Mouse (Mus musculus) forebrain, embryonic 10.5 days (tissue): Measurements from ENCODE around the gene Por. TPM values are rescaled to one million over a fixed set of nuclear protein-coding genes. Genes with fewer than 3 reads are reported as not detected.

Experiments
- DNase-seq: peaks from one replicate; pipeline ENCODE4 v3.0.0-alpha.2; 2017; ENCODE audit warnings: low spot score; ENCODE audit errors: extremely low spot score
- H3K27ac ChIP-seq: fragments of 300-500 bp; sonication (generic); 2 replicates; pipeline ENCODE4 v1.5.1; 2016; ENCODE audit warnings: mild to moderate bottlenecking
- H3K27me3 ChIP-seq: fragments of 300-500 bp; sonication (generic); 2 replicates; pipeline ENCODE4 v1.6.1; 2016; ENCODE audit warnings: mild to moderate bottlenecking; ENCODE audit not compliant: poor library complexity, severe bottlenecking
- H3K36me3 ChIP-seq: fragments of 300-500 bp; sonication (generic); replicated peaks from 2 replicates; pipeline ENCODE4 v1.6.1; 2016; ENCODE audit warnings: mild to moderate bottlenecking, moderate library complexity
- H3K4me1 ChIP-seq: fragments of 300-500 bp; sonication (generic); 2 replicates; pipeline ENCODE4 v1.6.1; 2016
- H3K4me3 ChIP-seq: fragments of 300-500 bp; sonication (generic); 2 replicates; pipeline ENCODE4 v1.5.1; 2016; ENCODE audit warnings: mild to moderate bottlenecking, moderate library complexity
- H3K9me3 ChIP-seq: fragments of 300-500 bp; sonication (generic); 2 replicates; pipeline ENCODE4 v1.6.1; 2016; ENCODE audit warnings: mild to moderate bottlenecking, moderate library complexity
- WGBS: fragments of 180-500 bp; shearing (Covaris S2); methylation state at CpG from one replicate; pipeline ENCODE4 v1.1.7; 2016; 5-methylcytosine and 5-hydroxymethylcytosine counted together
- polyA plus RNA-seq: library from polyadenylated mRNA; unstranded; fragments of >200 nt; fragmentation: Nextera tagmentation; extraction: Ambion mirVana; gene quantifications from 2 replicates; pipeline ENCODE4 v1.2.1, GENCODE M21; 2016

Gene Por
- polyA plus RNA-seq, 1 experiment from 2014 or later: 118 TPM

DNA sequence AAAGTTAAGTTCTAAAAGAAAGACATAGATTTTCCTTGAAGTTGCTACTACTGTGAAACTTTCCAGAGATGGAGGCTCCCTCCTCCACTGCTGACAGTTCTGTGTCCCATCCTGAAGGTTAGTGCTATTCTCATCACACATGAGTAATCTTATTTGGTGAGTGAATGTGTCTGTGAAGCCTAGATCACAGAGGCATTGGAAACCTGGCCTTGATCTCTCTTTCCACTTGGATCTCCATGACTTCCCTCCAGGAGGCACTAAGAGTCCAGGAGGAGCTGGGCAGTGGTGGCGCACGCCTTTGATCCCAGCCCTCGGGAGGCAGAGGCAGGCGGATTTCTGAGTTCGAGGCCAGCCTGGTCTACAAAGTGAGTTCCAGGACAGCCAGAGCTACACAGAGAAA lies 12.2 kb downstream of the Por start:
- Histone ChIP-seq H3K4me3 (no peak overlapping the region), H3K27ac (no peak overlapping the region), H3K9me3 (0 out of 2 replicates have a peak, but pooled peaks cover 3% of the 10 kb centered on the region), H3K27me3 (no peaks in the 10 kb centered on the region), H3K36me3 (no peaks in the 10 kb centered on the region), H3K4me1 (no peaks in the 10 kb centered on the region)
- no peak for DNase-seq
- 94% methylated on average over 5 of the region's 5 CpGs for WGBS

DNA sequence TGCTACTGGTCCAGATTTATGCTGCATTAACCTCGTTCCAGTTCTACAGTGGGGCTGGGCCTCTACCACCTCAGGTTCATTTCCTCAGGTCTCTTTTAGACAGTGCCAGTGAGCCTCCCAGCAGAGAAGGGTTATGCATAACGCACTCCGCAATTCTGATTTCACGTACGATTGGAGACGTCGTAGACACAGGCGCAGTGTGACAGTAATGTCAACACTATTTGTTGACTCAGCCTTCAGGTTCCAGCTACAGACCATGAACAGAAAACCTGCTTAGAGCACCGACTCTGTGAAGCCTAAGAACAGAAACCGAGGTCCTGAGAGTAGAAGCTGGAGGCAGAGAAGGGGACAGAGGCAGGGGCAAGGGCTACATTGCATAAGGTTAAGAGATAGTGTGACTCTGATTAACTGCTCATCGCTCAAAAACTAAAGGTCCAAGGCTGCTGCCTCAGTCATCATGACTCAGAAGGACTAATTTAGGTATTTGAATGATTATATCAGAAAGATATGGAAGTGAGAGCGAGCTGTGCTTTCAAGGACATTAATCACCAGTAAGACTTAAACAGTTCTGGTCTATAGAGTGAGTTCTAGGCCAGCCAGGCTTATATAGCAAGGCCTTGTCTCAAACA lies 13.2 kb downstream of the Por start:
- no peaks in the 10 kb centered on the region for H3K27me3 ChIP-seq
- WGBS: 93% methylated on average over 12 of the region's 12 CpGs
- 0 out of 2 replicates have a peak, but pooled peaks cover 2% of the 10 kb centered on the region for H3K9me3 ChIP-seq

DNA sequence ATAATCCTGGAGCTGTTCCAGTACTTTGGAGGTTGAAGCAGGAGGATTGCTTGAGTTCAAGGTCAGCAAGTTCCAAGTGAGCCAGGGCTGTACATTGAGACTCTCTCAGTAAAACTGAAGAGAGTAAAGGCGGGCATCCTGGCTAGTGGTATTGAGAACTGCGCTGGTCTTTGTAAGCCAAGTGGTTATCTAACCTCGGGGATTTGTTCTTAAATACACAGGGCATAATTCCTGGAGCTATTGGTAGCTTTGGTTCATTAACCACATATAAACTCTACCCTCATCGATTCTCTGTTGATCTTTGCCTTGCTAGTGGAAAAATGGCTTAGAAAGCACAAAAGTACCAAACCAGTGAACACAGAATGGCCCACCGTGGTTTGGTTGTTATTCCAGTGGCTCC lies 20.6 kb downstream of the Por start:
- Histone ChIP-seq H3K27me3 (no peaks in the 10 kb centered on the region), H3K4me3 (peak overlapping the region; percentile 80), H3K9me3 (no peaks in the 10 kb centered on the region), H3K27ac (no peak overlapping the region), H3K4me1 (peaks cover 31% of the 10 kb centered on the region), H3K36me3 (peaks cover 6% of the 10 kb centered on the region)
- no peak for DNase-seq
- WGBS: 86% methylated on average over 5 of the region's 5 CpGs

More for the DNA sequence above, 13.2 kb downstream of the Por start:
- Histone ChIP-seq H3K36me3 (no peaks in the 10 kb centered on the region), H3K4me1 (peaks cover 3% of the 10 kb centered on the region), H3K27ac (no peak overlapping the region), H3K4me3 (no peak overlapping the region)
- no peak for DNase-seq

DNA sequence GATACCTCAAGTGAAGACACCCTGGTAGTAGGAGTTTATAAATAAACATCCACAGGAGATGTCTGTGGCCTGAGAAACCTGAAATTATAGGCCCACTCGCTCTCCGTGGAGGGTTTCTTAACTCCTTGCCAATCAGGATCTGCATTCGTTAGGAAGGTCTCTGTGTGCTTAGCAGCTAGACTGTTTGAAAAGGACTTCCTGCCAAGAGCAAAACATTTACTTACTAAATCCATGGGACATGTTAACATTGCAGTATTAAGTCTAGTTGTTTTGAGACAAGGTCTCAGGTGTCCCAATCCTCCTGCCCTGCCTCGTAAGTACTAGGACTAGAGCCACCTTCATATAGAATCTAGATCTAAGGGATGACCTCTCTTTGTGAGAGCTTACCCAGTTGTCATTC lies 21.4 kb downstream of the Por start:
- Histone ChIP-seq H3K4me1 (peaks cover 35% of the 10 kb centered on the region), H3K36me3 (peaks cover 6% of the 10 kb centered on the region), H3K27me3 (no peaks in the 10 kb centered on the region), H3K4me3 (no peak overlapping the region), H3K9me3 (no peaks in the 10 kb centered on the region), H3K27ac (no peak overlapping the region)
- WGBS: 88% methylated on average over 4 of the region's 4 CpGs
- DNase-seq: no peak

DNA sequence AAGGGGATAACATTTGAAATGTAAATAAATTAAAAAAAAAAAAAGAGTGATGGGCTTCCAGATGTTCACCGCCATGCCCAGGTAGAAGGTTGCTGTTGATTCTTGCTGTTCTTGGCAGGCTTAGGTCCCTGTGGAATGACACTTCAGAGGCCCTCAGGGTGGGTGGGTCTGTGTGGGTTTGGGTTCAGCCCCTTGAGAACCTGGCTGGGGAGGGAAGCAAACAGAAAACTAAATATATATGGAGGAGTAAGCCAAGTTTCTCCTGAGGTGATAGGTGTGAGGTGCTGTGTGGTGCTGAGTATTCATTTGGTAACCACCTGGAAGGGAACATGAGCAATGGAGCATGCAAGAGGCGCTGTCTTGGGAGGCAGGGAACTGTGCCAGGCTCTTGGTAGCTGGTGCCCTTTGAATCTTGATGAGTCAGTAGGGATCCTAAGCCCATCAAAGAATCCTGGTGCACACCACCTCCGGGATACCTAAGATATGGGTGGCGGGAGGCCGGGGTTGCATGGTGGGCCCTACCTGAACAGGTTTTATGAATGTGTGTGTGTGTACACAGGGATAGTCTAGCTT lies 23.5 kb downstream of the Por start:
- no peak overlapping the region for H3K4me3 ChIP-seq
- no peaks in the 10 kb centered on the region for H3K9me3 ChIP-seq
- peaks cover 14% of the 10 kb centered on the region for H3K36me3 ChIP-seq
- no peak overlapping the region for H3K27ac ChIP-seq
- H3K27me3 ChIP-seq: no peaks in the 10 kb centered on the region
- no peak for DNase-seq
- H3K4me1 ChIP-seq: peaks cover 28% of the 10 kb centered on the region
- WGBS: 91% methylated on average over 5 of the region's 5 CpGs

DNA sequence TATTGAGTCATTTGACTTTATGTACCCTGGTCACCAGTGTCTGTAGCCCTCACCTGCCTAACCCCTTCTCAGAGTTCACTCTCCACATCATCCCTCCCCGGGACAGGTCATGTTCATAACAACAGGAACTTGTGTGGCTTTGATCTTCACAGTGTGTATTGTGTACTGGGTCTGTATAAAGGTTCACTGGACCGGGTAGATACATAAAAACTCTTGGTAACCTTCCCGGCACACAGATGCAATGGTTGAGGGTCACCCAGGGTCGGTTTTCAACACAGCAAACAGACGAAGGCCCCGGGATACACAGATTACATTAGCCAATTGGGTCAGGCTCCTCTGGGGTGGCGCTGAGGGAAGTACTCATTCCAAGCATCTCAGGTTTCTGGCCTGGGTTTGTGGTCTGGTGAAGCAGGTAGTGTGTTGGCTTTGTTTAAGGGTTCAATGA lies 25.5 kb downstream of the Por start:
- no peak overlapping the region for H3K4me3 ChIP-seq
- H3K36me3 ChIP-seq: peaks cover 33% of the 10 kb centered on the region
- 72% methylated on average over 7 of the region's 7 CpGs for WGBS
- H3K4me1 ChIP-seq: peaks cover 16% of the 10 kb centered on the region
- H3K9me3 ChIP-seq: no peaks in the 10 kb centered on the region
- DNase-seq: no peak
- no peaks in the 10 kb centered on the region for H3K27me3 ChIP-seq
- no peak overlapping the region for H3K27ac ChIP-seq

DNA sequence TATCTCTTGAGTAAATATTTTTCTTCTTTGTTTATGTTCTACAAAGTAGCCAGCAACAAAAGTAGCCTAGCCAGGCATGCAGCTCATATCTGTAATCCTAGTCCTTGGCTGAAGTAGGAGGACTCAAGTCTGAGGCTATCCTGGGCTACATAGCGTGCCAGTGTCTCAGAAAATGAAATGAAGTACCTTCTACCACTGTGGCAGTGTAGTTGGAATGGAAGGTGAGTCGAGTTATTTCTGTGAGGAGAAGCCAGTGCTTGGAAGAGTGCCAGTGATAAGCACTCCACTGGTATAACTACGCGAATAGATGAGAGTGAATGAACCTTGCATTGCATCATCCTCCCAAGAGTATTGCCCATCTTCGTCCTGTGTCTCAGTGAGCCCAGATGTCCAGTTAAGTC lies 27.9 kb downstream of the Por start:
- Histone ChIP-seq H3K4me1 (peaks cover 12% of the 10 kb centered on the region), H3K4me3 (no peak overlapping the region), H3K27ac (no peak overlapping the region), H3K27me3 (no peaks in the 10 kb centered on the region), H3K36me3 (peaks cover 51% of the 10 kb centered on the region), H3K9me3 (no peaks in the 10 kb centered on the region)
- 93% methylated on average over 5 of the region's 5 CpGs for WGBS
- no peak for DNase-seq

DNA sequence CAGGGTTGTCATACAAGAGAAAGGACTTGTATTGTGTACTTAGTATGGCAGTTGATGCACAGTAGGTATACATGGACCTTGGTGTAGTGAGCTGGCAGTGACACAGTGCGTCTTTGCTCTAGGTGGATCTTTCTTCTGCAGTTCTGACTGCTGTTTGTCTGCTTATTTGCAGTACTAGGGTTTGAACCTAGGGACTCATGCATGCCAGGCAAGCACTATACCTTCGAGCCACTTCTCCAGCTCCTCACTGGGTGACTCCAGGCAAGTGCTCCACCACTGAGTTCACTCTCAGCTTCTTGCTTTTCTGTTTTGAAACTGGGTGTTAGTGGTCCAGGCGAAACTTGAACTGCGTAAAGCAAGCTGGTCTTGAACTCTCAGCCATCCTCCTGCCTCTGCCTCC lies 31.8 kb downstream of the Por start:
- no peak overlapping the region for H3K4me3 ChIP-seq
- no peaks in the 10 kb centered on the region for H3K27me3 ChIP-seq
- WGBS: 91% methylated on average over 4 of the region's 4 CpGs
- no peak overlapping the region for H3K27ac ChIP-seq
- H3K4me1 ChIP-seq: no peaks in the 10 kb centered on the region
- no peak for DNase-seq
- no peaks in the 10 kb centered on the region for H3K9me3 ChIP-seq
- H3K36me3 ChIP-seq: peaks cover 68% of the 10 kb centered on the region

DNA sequence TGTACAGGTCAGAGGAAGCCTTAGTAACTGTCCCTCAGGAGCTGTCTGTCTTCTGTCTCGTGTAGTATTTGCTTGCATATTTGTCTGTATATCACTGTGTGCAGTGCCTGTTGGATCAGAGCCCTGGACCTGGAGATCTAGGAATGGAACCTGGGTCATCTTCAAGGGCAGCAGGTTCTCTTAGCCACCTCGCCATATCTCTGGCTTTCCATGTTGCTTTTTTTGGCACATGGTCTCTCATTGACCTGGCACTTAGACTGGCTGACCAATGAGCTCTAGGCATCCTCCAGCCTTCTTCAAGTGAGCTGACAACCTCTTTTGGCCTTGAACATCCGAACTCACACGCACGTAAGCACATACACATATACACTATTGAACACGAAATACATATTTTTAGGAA lies 32.4 kb downstream of the Por start:
- H3K36me3 ChIP-seq: peaks cover 74% of the 10 kb centered on the region
- no peaks in the 10 kb centered on the region for H3K4me1 ChIP-seq
- no peaks in the 10 kb centered on the region for H3K9me3 ChIP-seq
- 91% methylated on average over 6 of the region's 6 CpGs for WGBS
- no peaks in the 10 kb centered on the region for H3K27me3 ChIP-seq
- H3K4me3 ChIP-seq: no peak overlapping the region
- no peak overlapping the region for H3K27ac ChIP-seq
- no peak for DNase-seq

DNA sequence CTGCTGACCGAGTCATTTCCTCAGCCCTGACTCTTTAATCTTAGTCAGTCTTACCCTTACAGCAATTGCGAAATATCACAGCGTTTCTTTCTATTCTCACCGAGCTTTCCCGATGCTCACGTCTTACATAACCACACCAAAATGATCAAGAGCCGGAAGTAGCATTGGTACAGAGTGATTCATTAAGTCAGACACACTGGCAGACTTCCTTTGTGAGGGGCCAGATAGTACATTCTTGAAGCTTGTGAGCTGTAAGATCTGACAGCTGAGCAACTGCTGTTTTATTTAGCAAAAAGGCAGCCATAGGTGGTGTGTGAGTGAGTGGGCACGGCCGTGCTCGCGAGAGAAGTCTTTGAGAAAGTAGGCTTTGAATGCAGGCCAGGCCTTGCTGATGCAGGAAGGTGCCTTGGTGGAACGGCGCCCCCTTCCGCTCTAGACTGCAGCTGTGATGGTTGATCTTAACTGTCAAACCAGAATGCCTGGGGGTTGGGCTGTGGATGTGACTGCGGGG lies 32.9 kb downstream of the Por start:
- H3K4me3 ChIP-seq: no peak overlapping the region
- no peak overlapping the region for H3K27ac ChIP-seq
- H3K27me3 ChIP-seq: no peaks in the 10 kb centered on the region
- no peaks in the 10 kb centered on the region; the same call in 1 of the 2 replicates for H3K4me1 ChIP-seq
- 78% methylated on average over 15 of the region's 15 CpGs for WGBS
- no peak for DNase-seq
- peaks cover 78% of the 10 kb centered on the region for H3K36me3 ChIP-seq
- no peaks in the 10 kb centered on the region for H3K9me3 ChIP-seq

DNA sequence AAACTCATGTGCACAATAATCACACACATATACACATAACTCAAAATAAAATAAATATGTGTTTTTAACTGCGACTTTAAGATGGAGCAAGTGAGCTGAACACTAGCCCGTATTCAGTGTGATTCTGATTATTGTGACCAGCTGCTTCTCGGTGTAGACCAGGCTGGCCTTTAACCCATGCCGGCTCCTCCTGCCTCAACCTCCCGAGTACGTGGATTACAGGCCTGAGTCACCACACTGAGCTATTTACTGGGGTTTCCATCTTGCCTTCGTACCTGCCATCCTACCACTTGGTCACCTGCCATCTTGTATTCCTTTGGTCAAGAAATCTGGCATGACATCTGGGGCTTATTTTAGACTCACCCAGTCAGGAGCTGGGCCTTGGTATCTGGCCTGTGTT lies 33.6 kb downstream of the Por start:
- Histone ChIP-seq H3K4me3 (no peak overlapping the region), H3K36me3 (peaks cover 78% of the 10 kb centered on the region), H3K9me3 (no peaks in the 10 kb centered on the region), H3K4me1 (no peaks in the 10 kb centered on the region; the same call in 1 of the 2 replicates), H3K27ac (no peak overlapping the region), H3K27me3 (no peaks in the 10 kb centered on the region)
- WGBS: 88% methylated on average over 7 of the region's 7 CpGs
- no peak for DNase-seq

DNA sequence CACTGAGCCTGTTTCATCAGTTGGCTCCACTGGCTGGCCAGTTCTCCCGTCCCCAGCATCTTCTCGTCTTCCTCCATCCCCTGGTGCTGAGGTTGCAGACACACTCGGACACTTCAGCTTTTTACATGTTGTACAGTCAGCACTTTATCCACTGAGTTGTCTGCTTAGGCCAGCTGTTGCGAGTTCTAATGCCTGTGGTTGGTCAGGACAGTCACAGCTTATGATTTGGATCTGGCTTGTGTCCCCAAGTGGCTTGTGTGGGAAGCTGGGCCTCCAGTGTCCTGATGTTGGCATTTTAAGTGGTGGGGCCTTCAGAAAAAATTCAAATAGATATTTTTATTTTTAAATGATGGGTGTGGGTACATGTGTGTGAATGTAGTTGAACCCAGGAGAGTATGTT lies 35.5 kb downstream of the Por start:
- H3K27me3 ChIP-seq: no peaks in the 10 kb centered on the region
- H3K27ac ChIP-seq: no peak overlapping the region
- no peaks in the 10 kb centered on the region for H3K9me3 ChIP-seq
- no peak for DNase-seq
- no peaks in the 10 kb centered on the region; the same call in 1 of the 2 replicates for H3K4me1 ChIP-seq
- H3K36me3 ChIP-seq: peaks cover 71% of the 10 kb centered on the region
- WGBS: 91% methylated on average over 4 of the region's 4 CpGs
- H3K4me3 ChIP-seq: no peak overlapping the region

DNA sequence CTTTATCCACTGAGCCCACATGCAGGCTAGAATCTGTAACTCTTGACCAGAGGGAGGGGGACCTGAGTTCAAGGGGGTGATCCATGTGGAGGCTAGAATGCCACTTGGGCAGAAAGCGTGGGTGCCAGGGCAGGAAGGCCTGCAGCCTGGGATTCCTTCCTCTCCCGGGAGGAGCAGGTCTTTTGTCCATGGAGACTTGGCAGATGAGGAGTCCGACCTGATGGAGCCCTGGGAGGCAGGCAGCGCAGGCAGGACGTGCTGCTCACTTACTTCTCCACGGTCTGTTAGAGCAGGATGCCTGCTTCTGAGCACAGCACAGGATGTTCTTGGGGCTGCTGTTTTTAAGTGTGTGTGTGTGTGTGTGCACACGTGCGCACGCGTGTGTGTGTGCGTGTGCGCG lies 37.2 kb downstream of the Por start:
- Histone ChIP-seq H3K9me3 (no peaks in the 10 kb centered on the region), H3K4me3 (no peak overlapping the region), H3K27me3 (no peaks in the 10 kb centered on the region), H3K4me1 (peaks cover under 1% of the 10 kb centered on the region; the same call in 1 of the 2 replicates), H3K36me3 (peaks cover 66% of the 10 kb centered on the region), H3K27ac (no peak overlapping the region)
- DNase-seq: no peak
- WGBS: 96% methylated on average over 13 of the region's 13 CpGs
